9 mouse cellular contexts compared by ENCODE assay signal in genomic region chr5:115523971-115524370, GRCm38 (mm10). TPM values are rescaled to one million over a fixed set of nuclear protein-coding genes. Genes with fewer than 3 reads are reported as not detected.
A peak's percentile ranks its signal among the peaks of the same experiment; 100 is the strongest.
DNase-seq lines count a peak whose midpoint lies in the region; ATAC-seq and TF ChIP-seq lines count a peak whose summit lies in the region.
"Had no signal": no experiment of that assay in that cellular context is flagged by ENCODE, and none has a peak within 500 bp of the region (broad histone marks: within the 10 kb centered on the region; RNA-seq: fewer than 3 reads in every experiment).

No protein-coding gene starts in this region.

- peaks cover 11% of the 10 kb centered on the region; the same call in 1 of the 2 replicates for H3K4me1 ChIP-seq in hindbrain, postnatal 0 days (ENCODE audit: insufficient read depth, low read length)
- H3K4me1 ChIP-seq in lung, adult 2 months (ENCODE audit: control insufficient read depth, insufficient read depth, low read length), result peaks cover 65% of the 10 kb centered on the region
- peaks cover 10% of the 10 kb centered on the region; the same call in 1 of the 2 replicates for H3K4me1 ChIP-seq in stomach, postnatal 0 days (replicated peaks; ENCODE audit: control insufficient read depth, insufficient read depth)

- no peak overlapping the region for H3K27ac ChIP-seq in hindbrain, postnatal 0 days
- H3K27ac ChIP-seq in stomach, postnatal 0 days (replicated peaks), result peak overlapping the region; percentile 63

- no peak for TF ChIP-seq POLR2A in lung, adult 2 months (IDR thresholded peaks at IDR 0.05; ENCODE audit: borderline replicate concordance, extremely low read depth, low read depth, low read length)

- no peak overlapping the region for H3K9ac ChIP-seq in hindbrain, postnatal 0 days (replicated peaks; ENCODE audit: low read length)
- peak overlapping the region; percentile 13; the same call in 1 of the 2 replicates for H3K9ac ChIP-seq in stomach, postnatal 0 days (ENCODE audit: low read length)

- peak; percentile 18 for DNase-seq in thymus, postnatal 14 days
- DNase-seq in thymus, postnatal 4 days, result no peak
- no peak for DNase-seq in hindbrain, postnatal 0 days (ENCODE audit: low spot score)
- DNase-seq in lung, adult 2 months, result no peak
- no peak for DNase-seq in stomach, postnatal 0 days (ENCODE audit: low spot score)
- no peak for DNase-seq in spleen, adult 18-20 months
- DNase-seq in layer of hippocampus, adult 9-11 months, result no peak
- no peak for DNase-seq in adrenal gland, adult 8-10 months

- 21% methylated on average over 15 of the region's 15 CpGs for WGBS in hindbrain, postnatal 0 days
- WGBS in lung, adult 2 months, result 20% methylated on average over 15 of the region's 15 CpGs
- WGBS in stomach, postnatal 0 days, result 20% methylated on average over 15 of the region's 15 CpGs

- H3K4me2 ChIP-seq in hindbrain, postnatal 0 days (ENCODE audit: low read depth, low read length), result no peak overlapping the region
- H3K4me2 ChIP-seq in stomach, postnatal 0 days (replicated peaks; ENCODE audit: low read depth), result 0 out of 2 replicates have a peak overlapping the region, but pooled peaks have one; percentile 5

- H3K4me3 ChIP-seq in hindbrain, postnatal 0 days (ENCODE audit: low read length), result no peak overlapping the region
- no peak overlapping the region for H3K4me3 ChIP-seq in lung, adult 2 months (replicated peaks; ENCODE audit: extremely low read depth, low read depth, low read length)
- no peak overlapping the region for H3K4me3 ChIP-seq in stomach, postnatal 0 days (ENCODE audit: low read depth, low read length)

- 0 out of 2 replicates have a peak, but pooled peaks have one; percentile 25 for ATAC-seq in hindbrain, postnatal 0 days
- peak; percentile 26; the same call in 1 of the 2 replicates for ATAC-seq in stomach, postnatal 0 days (ENCODE audit: low FRiP score, low TSS enrichment)

- TF ChIP-seq CTCF in hindbrain, postnatal 0 days (IDR thresholded peaks at IDR 0.05; ENCODE audit: low read depth), result peak; percentile 46
- TF ChIP-seq CTCF in lung, adult 2 months (IDR thresholded peaks at IDR 0.05; ENCODE audit: insufficient read depth, low read length), result 0 out of 2 replicates have a peak, but pooled peaks have one; percentile 24
- TF ChIP-seq CTCF in stomach, postnatal 0 days (IDR thresholded peaks at IDR 0.05; ENCODE audit: low read depth), result peak; percentile 57

- no peaks in the 10 kb centered on the region for H3K36me3 ChIP-seq in hindbrain, postnatal 0 days (ENCODE audit: insufficient read depth, low read length)
- H3K36me3 ChIP-seq in stomach, postnatal 0 days (ENCODE audit: control insufficient read depth, insufficient read depth, low read length), result no peaks in the 10 kb centered on the region

- H3K27me3 ChIP-seq in hindbrain, postnatal 0 days (ENCODE audit: insufficient read depth, low read length), result no peaks in the 10 kb centered on the region
- H3K27me3 ChIP-seq in stomach, postnatal 0 days (ENCODE audit: control insufficient read depth, insufficient read depth, low read length), result no peaks in the 10 kb centered on the region

- TF ChIP-seq EP300 in stomach, postnatal 0 days (optimal IDR thresholded peaks at IDR 0.05), result no peak

- no peaks in the 10 kb centered on the region for H3K9me3 ChIP-seq in hindbrain, postnatal 0 days (ENCODE audit: low read length)
- H3K9me3 ChIP-seq in stomach, postnatal 0 days (ENCODE audit: control insufficient read depth, low read length), result no peaks in the 10 kb centered on the region

RNA-seq across cellular contexts. Expression of gene Pxn, which starts 17.5 kb away (rescaled TPM):
- 40.6 and 41.0 TPM in 2 replicates for total RNA-seq in hindbrain, postnatal 0 days (2014; rRNA removed)
- 16.8 and 18.0 TPM in 2 replicates for polyA plus RNA-seq in hindbrain, postnatal 0 days (2015; fragmentation: Nextera tagmentation; extraction: Ambion mirVana)
- polyA plus RNA-seq in lung, adult 2 months (2012; rRNA removed), result 214 and 226 TPM in 2 replicates
- polyA plus RNA-seq in stomach, postnatal 0 days (2015; fragmentation: Nextera tagmentation; extraction: Ambion mirVana), result 21.1 and 25.8 TPM in 2 replicates
- total RNA-seq in adrenal gland, adult 8-10 months (2022), result 10 to 100 TPM; 32.1 to 64.5 (median 44.8) TPM

RNA-seq across cellular contexts. Expression of gene Rplp0, which starts 35.3 kb away (rescaled TPM):
- 1,557 and 1,861 TPM in 2 replicates for total RNA-seq in hindbrain, postnatal 0 days (2014; rRNA removed)
- 786 and 796 TPM in 2 replicates for polyA plus RNA-seq in hindbrain, postnatal 0 days (2015; fragmentation: Nextera tagmentation; extraction: Ambion mirVana)
- 1,185 and 1,411 TPM in 2 replicates for polyA plus RNA-seq in lung, adult 2 months (2012; rRNA removed)
- polyA plus RNA-seq in stomach, postnatal 0 days (2015; fragmentation: Nextera tagmentation; extraction: Ambion mirVana), result 1,317 and 1,335 TPM in 2 replicates
- 100 to 1,000 TPM; 682 to 769 (median 720) TPM for total RNA-seq in adrenal gland, adult 8-10 months (2022)

RNA-seq across cellular contexts. Expression of gene Sirt4, which starts 39.4 kb away (rescaled TPM):
- 25.8 and 33.7 TPM in 2 replicates for total RNA-seq in hindbrain, postnatal 0 days (2014; rRNA removed)
- 20.2 and 21.8 TPM in 2 replicates for polyA plus RNA-seq in hindbrain, postnatal 0 days (2015; fragmentation: Nextera tagmentation; extraction: Ambion mirVana)
- polyA plus RNA-seq in lung, adult 2 months (2012; rRNA removed), result 36.5 and 38.3 TPM in 2 replicates
- polyA plus RNA-seq in stomach, postnatal 0 days (2015; fragmentation: Nextera tagmentation; extraction: Ambion mirVana), result 10.1 and 11.5 TPM in 2 replicates
- total RNA-seq in adrenal gland, adult 8-10 months (2022), result 10 to 100 TPM; 24.6 to 53.8 (median 41.2) TPM

RNA-seq across cellular contexts. Expression of gene Gcn1l1, which starts 41.1 kb away (rescaled TPM):
- total RNA-seq in hindbrain, postnatal 0 days (2014; rRNA removed), result 73.4 and 81.7 TPM in 2 replicates
- polyA plus RNA-seq in hindbrain, postnatal 0 days (2015; fragmentation: Nextera tagmentation; extraction: Ambion mirVana), result 22.8 and 24.3 TPM in 2 replicates
- polyA plus RNA-seq in lung, adult 2 months (2012; rRNA removed), result 36.8 and 52.8 TPM in 2 replicates
- 11.2 and 11.7 TPM in 2 replicates for polyA plus RNA-seq in stomach, postnatal 0 days (2015; fragmentation: Nextera tagmentation; extraction: Ambion mirVana)
- 10 to 100 TPM; 69.2 to 98.2 (median 77.7) TPM for total RNA-seq in adrenal gland, adult 8-10 months (2022)

RNA-seq across cellular contexts. Expression of gene Pla2g1b, which starts 57.9 kb away (rescaled TPM):
- total RNA-seq in hindbrain, postnatal 0 days (2014; rRNA removed), result not detected in 2 replicates
- not detected in 2 replicates for polyA plus RNA-seq in hindbrain, postnatal 0 days (2015; fragmentation: Nextera tagmentation; extraction: Ambion mirVana)
- polyA plus RNA-seq in lung, adult 2 months (2012; rRNA removed), result 38.0 and 46.8 TPM in 2 replicates
- 464 and 489 TPM in 2 replicates for polyA plus RNA-seq in stomach, postnatal 0 days (2015; fragmentation: Nextera tagmentation; extraction: Ambion mirVana)
- under 1 TPM in 1 of 4 experiments, not detected in 3; 0.93 TPM for total RNA-seq in adrenal gland, adult 8-10 months (2022)
- polyA plus RNA-seq: liver, embryonic 16.5 days had no signal
